Mouse (Mus musculus) brain, embryonic 14.5 days (tissue): ENCODE measurements at regions not wholly inside any gene's neighbourhood (a gene's known extent, or its start where the extent isn't known, plus 50 kb on each side); places are given as distances from the start of the nearest gene placed in this dataset.

Source experiments
- CTCF ChIP-seq: fragments of 200-500 bp; IDR thresholded peaks from 2 replicates; pipeline ENCODE4 v1.5.1; 2012; ENCODE audit warnings: inconsistent platforms, mild to moderate bottlenecking, moderate library complexity, borderline replicate concordance; ENCODE audit not compliant: insufficient read depth, insufficient read length; ENCODE audit errors: extremely low read depth
- POLR2A ChIP-seq: fragments of 200-500 bp; IDR thresholded peaks from 2 replicates; pipeline ENCODE4 v1.6.1; 2012; ENCODE audit warnings: mild to moderate bottlenecking, inconsistent platforms, borderline replicate concordance; ENCODE audit not compliant: poor library complexity, insufficient read depth, insufficient read length, severe bottlenecking; ENCODE audit errors: extremely low read depth

GRCm38 (mm10) chr16:24139109-24139508, 150.5 kb upstream of the Bcl6 start:
- TF ChIP-seq POLR2A (no peak), CTCF (no peak)
